Mouse (Mus musculus): ENCODE data around the gene Car8. TPM values are rescaled to one million over a fixed set of nuclear protein-coding genes. Genes with fewer than 3 reads are reported as not detected.
"Not testable (repeated sequence)": the region's sequence is repeated elsewhere in the genome, so short reads cannot be mapped to it uniquely, and the experiment has no call there.

Gene Car8
- total RNA-seq, 2 experiments from 2014 or later, result 9.7 to 10.2 TPM

DNA sequence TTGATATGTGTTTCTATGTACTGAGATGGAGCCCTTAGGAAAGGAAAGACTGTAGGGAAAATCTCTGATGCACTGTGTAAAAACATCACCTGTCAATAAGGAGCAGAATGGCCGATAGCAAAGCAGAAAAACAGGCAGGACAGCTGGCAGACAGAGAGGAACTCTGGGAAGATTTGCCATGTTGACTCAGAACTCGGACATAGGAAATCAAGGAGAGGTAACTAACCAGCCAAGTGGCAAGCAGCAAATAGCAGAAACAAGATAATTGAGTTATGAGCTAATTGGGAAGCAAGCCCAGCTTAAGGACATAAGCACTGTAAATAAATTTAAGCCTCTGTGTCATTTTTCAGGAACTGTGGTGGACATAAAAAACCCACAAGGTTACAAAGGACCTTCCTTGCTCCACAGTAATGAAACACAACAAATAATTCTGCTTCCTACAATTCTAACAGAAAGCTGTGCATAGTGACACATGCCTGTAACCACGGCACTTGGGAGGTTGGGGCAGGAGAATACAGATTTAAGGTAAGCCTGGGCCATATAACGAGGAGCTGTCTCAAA lies 33.7 kb downstream of the Car8 start:
- no peak for DNase-seq (ENCODE audit: low spot score in 2 of 2)

DNA sequence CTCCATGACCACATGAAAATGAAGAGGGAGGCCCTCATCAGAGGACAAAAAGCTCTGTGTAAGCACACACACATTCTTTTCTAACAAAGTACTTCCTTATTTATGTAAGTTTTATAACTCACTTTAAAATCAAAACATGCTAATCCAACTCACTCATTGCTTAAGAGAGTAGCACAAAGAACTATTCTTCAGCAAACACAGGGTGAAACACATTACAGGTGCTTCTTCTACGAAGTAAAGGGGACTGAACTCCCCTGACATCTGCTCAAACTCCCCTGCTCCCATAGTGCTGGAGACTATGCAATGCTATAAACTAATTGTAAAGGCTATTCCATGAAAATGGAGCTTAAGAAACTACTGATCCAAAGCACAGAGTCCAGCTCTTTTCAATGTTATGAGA lies 35.5 kb downstream of the Car8 start:
- DNase-seq (ENCODE audit: low spot score in 2 of 2), result no peak

DNA sequence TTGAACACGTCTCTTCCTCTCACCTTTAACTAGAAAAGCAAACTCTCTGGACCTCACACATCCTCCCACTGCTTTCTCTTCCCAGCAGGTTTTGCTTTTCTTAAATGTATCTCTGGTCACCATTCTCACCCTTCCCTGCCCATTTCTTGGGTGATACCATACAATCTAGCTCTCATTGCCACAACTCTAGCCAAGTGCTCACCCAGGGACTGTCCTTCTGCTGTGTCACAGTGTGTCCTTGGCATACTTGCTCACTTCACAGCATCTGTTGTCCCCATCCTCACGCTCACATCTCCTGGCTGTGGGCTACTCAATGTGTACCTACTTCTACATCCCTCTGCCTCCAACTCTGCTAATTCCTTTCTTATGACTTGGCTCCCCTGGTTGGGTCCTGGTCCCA lies 37.2 kb downstream of the Car8 start:
- no peak for DNase-seq (ENCODE audit: low spot score in 2 of 2)

- no peak for DNase-seq (ENCODE audit: low spot score in 2 of 2)
These were observed 38.8 kb downstream of the Car8 start for GRCm38 (mm10) chr4:8200081-8200480.

DNA sequence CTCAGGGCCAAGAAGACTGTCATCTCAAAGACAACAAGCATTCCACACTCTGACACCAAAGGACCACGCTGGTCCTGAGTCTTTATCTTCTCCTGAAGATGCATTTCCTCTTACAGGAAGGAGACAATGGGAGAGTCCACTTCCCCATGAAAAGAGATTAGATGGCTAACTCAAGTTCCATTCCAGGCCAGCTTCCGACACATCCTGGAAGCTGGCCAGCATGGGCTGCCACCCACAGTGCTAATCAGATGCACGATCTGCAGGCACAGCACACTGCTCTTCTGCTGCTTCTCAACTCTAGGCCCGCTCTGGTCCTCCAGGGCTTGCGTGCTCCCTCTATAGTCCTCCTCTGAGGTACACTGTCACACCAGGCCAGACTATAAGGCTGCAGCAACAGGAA lies 40.8 kb downstream of the Car8 start:
- no peak for DNase-seq (ENCODE audit: low spot score in 2 of 2)

GRCm38 (mm10) chr4:8190441-8190840 lies 48.4 kb downstream of the Car8 start:
- no peak for DNase-seq (ENCODE audit: low spot score in 2 of 2)

DNA sequence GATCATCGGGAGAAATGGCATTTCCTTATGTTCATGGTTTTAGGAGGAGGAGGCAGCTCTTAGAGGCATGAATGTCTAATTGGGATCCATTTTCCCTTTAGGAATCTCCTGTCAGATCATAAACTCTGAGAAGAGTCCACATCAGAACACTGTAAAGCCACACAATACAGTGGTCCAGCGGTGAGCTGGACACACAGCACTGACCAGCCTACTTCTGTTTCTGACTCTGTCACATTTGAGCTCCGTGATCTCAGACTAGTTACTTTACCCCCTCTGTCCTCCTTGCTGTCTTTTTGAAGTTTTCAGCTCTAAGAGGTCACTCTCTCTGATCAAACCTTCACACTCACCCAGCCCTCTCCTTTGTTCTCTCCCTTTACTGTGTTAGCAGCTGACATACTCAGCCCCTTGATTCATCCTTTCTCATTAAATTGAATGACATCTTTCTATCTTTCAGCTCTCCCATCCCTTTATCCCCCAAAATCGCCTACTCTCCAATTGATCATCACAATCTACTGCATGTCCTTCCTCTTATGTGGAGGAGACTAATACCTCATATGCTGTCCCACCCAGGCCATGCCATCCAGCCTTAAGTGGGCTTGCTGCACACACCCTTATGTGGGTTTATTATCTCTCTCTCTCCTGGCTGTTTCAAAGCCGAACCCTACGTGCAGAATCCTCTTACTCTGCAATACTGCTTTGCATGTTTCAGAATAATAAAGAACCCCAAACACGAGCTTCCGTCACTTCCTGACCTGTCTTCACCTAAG lies 51.7 kb downstream of the Car8 start:
- no peak for DNase-seq (ENCODE audit: low spot score in 2 of 2)

GRCm38 (mm10) chr4:8180576-8180975 lies 58.3 kb downstream of the Car8 start:
- DNase-seq (ENCODE audit: low spot score in 2 of 2), result no peak

DNA sequence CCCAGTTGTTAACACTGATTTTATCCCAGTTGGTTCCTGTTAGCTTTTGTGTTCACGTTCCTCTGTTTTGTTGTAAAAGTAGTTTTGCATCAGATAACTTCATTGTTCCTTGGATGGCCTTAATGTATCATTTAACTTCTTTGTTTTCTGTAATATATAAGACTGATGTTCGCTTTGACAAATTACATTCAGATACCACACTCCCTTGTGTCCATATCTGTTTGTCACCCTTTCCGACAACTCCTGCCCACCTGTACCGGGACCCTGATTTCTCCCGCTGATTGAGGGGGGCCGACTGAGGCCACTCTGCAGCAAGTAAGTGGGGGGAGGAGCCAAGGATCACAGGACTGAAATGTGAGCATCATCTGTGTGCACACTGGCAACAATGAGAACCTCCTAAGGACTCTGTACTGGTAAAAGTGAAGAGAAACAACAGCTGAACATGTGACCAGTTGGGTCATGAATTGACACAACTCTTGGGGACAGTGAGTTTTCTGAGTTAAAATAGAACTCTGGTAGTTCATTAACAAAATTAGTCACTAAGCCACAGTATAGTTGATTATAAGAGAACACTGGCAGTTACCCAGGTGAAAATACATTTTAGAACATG lies 84.1 kb downstream of the Car8 start:
- DNase-seq (ENCODE audit: low spot score in 2 of 2), result no peak

- not testable (repeated sequence) for DNase-seq (ENCODE audit: low spot score in 2 of 2)
These were observed 84.9 kb downstream of the Car8 start for GRCm38 (mm10) chr4:8153926-8154325.

GRCm38 (mm10) chr4:8137403-8137802 lies 101.4 kb downstream of the Car8 start:
- no peak for DNase-seq (ENCODE audit: low spot score in 2 of 2)

DNA sequence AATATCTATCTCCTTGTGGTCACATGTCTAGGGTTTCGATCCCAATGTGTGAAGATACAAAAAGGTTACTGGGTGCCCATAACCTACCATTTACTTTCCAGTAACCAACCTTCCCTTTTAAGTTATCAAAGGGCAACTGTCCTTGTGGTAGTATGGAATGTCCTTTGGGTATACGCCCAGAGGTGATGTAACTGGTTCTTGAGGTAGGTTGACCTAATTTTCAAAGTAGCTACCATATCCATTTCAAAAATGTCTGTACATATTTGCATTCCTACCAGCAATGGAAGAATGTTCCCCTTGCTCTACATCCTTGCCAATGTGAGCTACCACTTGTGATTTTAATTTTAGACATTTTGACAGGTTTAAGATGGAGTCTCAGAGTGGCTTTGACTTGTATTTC lies 106.8 kb downstream of the Car8 start:
- no peak for DNase-seq (ENCODE audit: low spot score in 2 of 2)

- DNase-seq (ENCODE audit: low spot score in 2 of 2), result no peak
These were observed 125.3 kb downstream of the Car8 start for GRCm38 (mm10) chr4:8113558-8113957.

DNA sequence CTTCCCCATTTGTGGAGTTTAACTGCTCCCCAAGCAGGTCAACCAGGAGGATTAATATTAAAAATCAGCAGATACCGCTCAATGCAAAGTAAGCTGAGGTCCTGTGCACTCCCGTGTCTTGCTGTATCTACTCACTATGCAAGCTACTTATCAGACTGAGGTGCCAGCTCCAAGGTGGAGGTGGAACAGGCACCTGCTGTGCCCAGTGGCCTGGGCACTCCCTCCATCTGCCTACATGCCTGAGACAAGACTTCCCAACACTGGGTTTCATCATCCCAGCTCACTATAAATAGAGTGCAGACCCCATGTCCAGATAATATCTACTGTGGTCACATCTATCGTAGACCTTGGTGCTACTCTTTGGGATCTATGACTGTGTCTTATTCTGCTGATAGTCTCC lies 127.0 kb downstream of the Car8 start:
- no peak for DNase-seq (ENCODE audit: low spot score in 2 of 2)

DNA sequence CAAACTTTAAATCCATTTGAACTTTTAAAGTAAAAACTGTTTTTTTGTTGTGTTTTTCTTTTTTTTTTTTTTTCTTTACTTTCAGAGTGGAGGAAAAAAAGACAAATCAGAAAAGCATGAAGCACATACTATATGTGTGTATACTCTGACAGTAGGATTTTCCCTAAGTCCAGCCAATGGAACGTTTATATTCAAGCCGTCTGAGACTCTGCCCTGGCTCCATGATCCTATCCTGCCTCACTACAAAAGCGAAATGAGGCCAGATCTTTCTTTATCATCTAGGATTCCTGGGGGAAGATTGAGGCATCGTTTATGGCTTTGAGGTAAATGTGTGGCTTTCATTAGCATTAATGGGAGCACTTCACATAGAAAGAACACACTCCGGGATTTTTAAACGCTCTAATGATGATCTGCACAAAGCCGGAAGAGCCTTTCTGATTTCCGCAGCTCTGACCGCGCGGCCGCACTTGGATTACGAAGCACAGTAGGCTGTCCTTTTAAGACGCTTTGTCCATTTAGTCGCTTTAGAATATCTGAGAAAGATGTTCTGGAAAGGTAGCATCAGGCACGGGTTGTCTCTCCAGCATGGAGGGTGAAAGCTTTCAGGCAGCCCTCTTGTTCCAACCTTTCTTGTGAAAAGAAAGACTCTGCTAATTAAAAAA lies 128.8 kb downstream of the Car8 start:
- peak in 1 of 2 experiments; percentile 19 for DNase-seq (ENCODE audit: low spot score in 2 of 2)

GRCm38 (mm10) chr4:8101466-8101865 lies 137.4 kb downstream of the Car8 start:
- DNase-seq (ENCODE audit: low spot score in 2 of 2), result no peak

DNA sequence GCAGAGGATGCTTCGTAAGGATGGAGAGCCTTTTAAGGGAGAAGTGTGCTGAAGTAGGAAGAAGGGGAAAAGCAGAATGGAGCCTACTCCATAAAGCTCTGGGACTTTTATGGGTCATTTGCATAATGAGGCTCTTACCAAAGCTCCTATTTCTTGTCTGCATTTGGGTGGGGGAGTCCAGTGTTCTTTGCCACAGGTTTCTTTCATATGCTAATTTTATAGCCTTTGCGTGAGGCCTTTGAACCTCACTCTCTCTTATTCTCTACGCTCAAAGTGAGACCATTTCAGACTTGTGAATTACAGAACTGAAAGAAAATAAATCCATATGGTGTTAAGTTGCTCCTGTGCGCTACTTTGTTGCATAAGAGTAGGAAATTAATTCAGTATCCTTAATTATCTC lies 140.8 kb downstream of the Car8 start:
- DNase-seq (ENCODE audit: low spot score in 2 of 2), result no peak

GRCm38 (mm10) chr4:8097683-8098082 lies 141.2 kb downstream of the Car8 start:
- no peak for DNase-seq (ENCODE audit: low spot score in 2 of 2)

DNA sequence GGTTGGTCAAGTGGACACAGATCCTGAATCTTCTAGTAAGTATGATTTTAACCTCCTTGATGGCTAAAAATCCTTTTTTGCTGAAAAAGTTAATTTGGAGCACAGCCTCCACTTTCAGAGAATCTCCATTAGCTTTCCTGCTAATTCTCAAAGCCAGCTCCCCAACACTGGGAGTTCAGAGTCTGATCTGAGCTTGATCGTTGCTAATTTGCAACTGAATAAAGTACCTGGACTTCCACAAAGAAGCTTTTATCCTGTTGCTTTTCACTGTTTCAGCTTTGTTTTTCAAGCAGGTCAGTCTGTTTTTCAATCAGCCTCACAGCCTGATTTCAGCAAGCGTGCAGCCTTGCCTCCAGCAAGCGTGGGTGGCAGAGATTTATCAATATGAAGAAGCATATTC lies 145.3 kb downstream of the Car8 start:
- DNase-seq (ENCODE audit: low spot score in 2 of 2), result not testable (repeated sequence)

All from layer of hippocampus, postnatal 10 days (tissue).